Mouse (Mus musculus) kidney, postnatal 25 days (tissue): Measurements from ENCODE around the gene Lrp8.
A peak's percentile ranks its signal among the peaks of the same experiment; 100 is the strongest.

ENCODE experiments used
- DNase-seq, 2 experiments: peaks; one replicate each; pipeline ENCODE4 v3.0.0; 2021; ENCODE audit warnings: mixed read lengths in 2 of 2

The Lrp8 gene

DNA sequence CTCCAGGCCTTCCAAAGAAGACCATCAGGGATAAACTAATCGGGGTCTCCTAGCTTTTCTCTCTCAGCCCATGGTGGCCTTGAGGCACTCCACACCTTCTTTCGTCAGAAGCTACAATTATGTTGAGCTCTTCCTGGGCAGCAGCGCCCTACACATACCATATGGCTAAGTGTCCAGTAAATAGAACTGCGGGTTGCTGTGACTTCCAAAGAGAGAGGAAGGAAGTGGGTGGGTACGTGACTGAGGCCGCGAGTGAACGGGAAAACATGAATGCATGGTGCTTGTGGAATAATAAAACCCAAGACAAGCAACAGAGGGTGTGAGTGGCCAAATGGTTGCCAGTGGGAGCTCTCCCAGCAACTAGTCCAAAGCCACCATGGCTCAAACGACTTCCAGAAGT lies 47.6 kb downstream of the Lrp8 start:
- no peak for DNase-seq

DNA sequence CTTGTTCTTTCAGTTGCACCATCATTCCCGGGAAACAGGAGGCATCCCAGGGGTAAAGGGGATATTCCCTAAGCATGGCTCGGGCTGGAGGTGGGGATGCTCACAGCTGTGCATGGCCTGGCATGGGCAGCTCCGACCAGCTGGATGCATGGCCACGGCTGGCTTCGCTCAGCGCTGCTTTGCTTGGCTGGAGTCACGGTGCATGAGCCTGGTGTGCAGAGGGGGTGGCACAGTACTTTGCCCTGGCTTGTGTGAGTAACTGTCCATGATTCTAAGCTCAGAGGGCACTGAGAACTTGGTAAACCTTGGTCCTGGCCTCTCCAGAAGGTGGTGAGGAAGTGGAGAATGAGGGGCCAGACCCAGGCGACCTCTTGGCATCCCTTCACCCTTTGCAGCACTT lies 48.0 kb downstream of the Lrp8 start:
- peak; percentile 35 to 73 for DNase-seq

- no peak for DNase-seq
Measured at GRCm38 (mm10) chr4:107853333-107853732, 51.3 kb downstream of the Lrp8 start.

GRCm38 (mm10) chr4:107853836-107854235 lies 51.8 kb downstream of the Lrp8 start:
- DNase-seq: peak; percentile 30 to 70

- peak in 1 of 2 experiments; percentile 14 for DNase-seq
Measured at GRCm38 (mm10) chr4:107856958-107857686, 55.1 kb downstream of the Lrp8 start.

DNA sequence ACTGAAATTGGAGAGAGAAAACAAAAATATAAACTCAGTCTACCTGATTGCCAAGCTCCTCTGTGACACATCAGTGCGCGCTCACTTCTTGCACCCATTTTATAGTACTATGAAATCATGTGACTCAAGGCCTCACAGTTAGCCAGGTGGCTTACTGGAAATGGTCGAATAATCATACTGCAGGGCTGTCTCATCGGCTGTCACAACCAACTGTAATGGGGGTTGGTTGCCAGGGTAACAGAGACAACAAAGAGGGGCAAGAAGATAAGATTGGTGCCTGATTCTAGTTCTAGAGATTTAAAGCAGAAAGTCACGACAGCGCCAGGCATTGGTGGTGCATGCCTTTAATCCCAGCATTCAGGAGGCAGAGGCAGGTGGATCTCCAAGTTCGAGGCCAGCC lies 56.9 kb downstream of the Lrp8 start:
- DNase-seq: no peak

DNA sequence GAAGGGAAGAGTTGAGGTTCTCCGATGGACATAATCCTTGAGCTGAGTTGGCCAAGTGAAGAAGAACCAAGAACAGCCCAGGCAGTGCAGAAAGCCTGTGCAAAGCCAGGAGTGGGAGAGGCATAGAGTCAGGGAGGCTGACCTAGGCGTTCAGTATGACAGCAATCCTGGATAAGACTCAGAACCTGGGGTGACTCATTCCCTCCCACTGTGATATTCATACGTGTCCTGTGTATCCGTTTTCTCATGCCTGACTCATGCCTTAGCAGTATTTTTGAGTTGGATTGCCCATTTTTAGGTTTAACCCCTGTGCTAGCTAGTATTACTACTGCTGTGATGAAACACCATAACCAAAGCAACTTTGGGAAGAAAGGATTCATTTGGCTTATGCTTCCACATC lies 62.8 kb downstream of the Lrp8 start:
- DNase-seq: peak in 1 of 2 experiments; percentile 6

- DNase-seq: peak; percentile 98 to 99
Measured at GRCm38 (mm10) chr4:107879254-107880050, 77.4 kb downstream of the Lrp8 start, which contains the start of gene Magoh. TSS of gene Magoh (plus strand) at chr4:107879755.

- peak in 1 of 2 experiments; percentile 6 for DNase-seq
Measured at GRCm38 (mm10) chr4:107881631-107882030, 79.6 kb downstream of the Lrp8 start.

DNA sequence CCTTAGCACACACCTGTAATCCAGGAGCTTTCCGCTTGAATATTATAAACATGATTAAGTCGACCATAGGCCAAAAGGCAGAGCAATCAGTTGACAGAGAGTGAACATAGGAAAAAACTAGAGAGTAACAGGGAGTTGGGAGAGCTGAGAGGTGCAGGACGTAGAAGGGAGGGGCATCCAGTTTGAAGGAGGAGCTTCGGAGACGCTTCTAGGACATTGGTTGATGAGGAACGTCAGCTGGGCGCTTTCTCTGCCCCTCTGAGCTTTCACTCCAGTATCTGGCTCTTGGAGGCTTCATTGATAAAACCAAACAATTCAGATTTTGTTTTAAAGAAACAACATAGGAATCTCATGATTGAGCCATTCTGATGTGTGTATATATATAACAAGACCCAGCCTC lies 84.3 kb downstream of the Lrp8 start:
- DNase-seq: no peak

DNA sequence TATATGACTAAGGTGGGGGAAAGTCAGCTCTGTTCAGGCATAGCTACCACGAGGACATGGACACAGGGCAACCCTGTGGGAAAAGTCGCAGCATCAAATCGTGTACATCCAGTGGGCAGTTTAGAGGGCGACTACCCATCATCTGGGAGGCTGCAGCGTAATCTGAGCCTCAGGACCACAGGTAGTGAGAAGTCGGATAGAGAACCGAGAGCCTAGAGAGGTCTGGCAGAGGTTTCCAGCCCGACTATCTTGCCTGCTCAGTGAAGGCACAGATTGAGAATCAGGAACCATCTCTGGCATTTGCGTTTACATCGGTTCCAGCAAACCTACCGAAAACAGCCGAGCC lies 87.3 kb downstream of the Lrp8 start:
- no peak for DNase-seq

DNA sequence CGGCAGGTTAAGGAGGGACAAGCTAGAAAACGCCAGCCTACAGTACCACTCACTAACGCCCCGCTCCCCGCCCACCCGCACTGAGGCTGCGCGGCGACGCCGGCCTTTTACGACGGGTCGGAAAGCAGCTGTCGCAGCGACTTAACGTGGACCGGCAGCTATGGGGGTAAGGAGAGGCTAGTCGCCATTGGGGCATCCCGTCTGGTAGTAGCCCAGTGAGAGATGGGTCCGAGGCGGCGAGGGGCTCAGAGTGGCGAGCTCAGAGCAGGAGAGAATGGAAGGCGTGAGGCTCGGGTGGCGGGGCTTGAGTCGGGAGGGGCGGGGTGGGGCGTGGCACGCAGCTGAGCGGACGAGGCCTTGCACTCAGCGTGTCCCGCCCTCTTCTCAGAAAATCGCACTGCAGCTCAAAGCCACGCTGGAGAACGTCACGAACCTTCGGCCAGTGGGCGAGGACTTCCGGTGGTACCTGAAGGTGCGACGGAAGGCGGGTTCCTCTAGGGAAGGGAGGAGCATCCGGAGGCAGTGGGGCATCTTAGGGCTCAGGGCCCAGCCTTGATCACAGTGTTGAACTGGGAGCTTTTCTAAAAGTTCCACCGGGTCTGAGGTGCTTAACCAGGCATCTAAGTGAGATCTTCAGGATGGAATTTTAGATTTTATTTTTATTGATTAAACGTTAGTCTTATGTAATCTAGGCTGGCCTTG lies 87.8 kb downstream of the Lrp8 start, which contains the start of gene 0610037L13Rik:
Gene 0610037L13Rik (plus strand): TSS at position 83 of the 702 bp plus-strand sequence.
- peak; percentile 95 to 99 for DNase-seq

DNA sequence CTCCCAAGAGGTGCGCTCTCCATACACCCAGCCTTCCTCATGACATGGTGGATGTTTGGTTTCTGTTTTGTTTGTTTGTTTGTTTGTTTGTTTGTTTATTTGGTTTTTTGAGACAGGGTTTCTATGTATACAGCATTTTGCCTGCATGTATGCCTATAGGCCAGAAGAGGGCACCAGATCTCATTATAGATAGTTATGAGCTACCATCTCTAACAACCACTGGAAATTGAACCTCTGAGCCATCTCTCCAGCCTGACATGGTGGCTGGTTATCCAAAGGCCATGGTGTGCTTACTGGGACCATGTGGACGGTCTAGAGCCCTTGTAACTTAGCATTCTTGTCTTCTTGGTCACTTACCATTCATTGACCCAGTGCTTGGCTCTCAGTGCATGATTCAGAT lies 90.6 kb downstream of the Lrp8 start:
- DNase-seq: no peak

DNA sequence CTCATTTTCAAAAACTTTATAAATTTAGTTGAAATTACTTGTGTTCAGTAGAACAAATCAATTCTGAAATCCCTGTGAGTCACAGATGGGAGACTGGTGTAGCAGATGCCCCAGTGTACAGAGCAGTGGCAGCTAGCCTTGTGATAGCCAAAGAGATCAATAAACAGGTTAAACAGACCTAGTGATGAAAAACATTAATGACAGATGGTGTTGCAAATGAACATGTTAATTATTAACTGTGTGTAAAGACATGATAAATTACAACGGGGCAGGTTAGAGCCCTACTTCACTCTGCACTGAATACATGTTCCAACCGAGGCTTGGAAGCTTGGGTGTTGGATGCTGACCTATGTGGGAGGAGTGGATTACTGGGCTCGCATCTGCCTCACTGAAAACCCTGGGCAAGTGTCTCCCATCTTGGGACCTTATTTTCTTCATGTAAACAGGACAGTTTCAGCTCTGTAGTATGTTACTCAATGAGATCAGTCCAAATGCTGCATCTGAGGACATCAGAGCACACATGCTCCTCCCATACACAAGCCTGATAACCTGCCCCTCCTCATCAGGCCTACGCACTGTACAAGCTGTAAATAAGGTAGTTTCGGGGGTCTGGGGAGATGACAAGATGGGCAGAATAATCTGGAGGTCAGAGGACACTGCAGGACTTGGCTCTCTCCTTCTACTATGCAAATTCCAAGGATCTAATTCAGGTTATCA lies 97.3 kb downstream of the Lrp8 start:
- no peak for DNase-seq

DNA sequence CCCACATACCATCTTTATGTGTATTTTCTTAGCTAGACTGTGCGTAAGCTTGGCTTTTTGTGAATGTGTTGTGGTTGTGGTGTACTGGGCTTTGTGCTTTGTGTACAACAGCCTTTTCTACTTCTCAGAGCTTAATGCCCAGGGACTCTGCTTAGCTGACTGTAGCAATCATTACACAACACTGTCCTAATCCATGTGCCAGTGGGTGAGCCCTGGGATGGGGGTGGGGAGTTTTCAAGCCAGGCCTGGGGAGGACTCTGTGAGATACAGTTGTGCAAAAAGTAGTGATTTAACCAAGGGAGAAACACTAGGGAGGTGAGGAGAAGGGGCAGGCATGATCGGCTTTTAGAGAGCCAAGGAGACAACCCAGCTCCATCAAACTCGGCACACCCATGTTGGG lies 98.1 kb downstream of the Lrp8 start:
- no peak for DNase-seq

DNA sequence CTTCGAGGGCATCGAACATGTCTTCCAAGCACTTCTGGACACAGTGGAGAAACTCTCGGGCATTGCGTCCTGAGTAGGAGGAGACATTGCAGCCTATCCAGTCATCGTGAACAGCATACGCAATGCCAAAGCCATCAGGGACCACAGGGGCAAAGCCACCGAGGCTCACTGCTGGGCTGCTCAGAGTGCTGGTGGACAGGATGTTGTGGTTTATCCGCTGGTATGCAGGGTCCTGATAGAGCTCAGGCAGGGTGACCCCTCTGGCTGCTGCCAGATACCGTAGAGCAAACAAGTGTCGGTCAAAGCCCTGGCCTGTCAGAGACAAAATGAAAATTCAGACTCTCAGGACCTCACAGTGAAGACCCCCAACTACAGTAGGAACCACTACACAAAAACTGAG lies 102.2 kb downstream of the Lrp8 start:
- no peak for DNase-seq

- no peak for DNase-seq
Measured at GRCm38 (mm10) chr4:107906561-107906960, 104.5 kb downstream of the Lrp8 start.

- DNase-seq: no peak
Measured at GRCm38 (mm10) chr4:107910020-107910419, 108.0 kb downstream of the Lrp8 start.

- peak in 1 of 2 experiments; percentile 35 for DNase-seq
Measured at GRCm38 (mm10) chr4:107920336-107920735, 118.3 kb downstream of the Lrp8 start.

DNA sequence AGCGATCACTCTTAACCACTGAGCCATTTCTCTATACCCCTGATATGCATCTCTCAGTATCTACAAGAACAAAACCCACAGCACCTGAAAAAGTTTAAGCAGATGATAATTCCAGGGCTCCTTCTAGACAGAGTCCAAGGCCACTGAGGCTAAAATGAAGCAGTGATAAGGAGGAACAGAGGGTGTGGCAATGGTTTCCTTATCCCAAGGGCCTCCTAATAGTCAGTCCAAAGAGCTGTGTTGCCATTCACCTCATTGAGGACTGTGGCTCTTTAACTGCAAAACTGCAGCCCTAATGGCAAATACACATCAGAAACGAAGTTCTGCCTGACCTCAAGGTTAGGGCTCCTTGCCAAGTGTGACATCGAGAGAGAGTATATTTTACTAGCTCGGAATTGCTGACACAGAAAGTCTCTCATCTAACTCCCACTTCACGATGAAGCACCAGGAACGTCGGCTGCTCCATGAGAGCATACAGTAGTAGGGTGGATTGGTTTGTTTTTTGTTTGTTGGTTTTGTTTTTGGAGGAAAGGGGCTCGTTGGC lies 119.2 kb downstream of the Lrp8 start:
- peak; percentile 84 to 87 for DNase-seq

DNA sequence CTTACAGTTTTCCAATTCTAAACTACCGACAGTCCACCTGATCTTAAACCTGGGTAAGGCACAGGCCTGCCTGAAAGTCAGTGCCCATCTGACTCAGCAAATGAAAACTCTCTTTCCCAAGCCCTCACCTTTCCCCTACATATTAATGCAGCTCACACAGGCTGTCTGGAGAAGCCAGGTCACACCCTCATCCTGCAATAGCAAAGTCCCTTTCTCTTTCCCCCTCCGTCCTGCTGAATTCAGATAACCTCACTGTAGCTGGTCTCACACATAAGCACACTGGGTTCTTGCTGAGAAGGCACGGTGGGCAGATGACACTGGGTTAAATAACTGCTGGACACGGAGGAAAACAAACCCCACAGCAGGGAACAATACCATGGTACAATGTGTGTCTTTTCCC lies 119.9 kb downstream of the Lrp8 start:
- peak; percentile 57 to 83 for DNase-seq

DNA sequence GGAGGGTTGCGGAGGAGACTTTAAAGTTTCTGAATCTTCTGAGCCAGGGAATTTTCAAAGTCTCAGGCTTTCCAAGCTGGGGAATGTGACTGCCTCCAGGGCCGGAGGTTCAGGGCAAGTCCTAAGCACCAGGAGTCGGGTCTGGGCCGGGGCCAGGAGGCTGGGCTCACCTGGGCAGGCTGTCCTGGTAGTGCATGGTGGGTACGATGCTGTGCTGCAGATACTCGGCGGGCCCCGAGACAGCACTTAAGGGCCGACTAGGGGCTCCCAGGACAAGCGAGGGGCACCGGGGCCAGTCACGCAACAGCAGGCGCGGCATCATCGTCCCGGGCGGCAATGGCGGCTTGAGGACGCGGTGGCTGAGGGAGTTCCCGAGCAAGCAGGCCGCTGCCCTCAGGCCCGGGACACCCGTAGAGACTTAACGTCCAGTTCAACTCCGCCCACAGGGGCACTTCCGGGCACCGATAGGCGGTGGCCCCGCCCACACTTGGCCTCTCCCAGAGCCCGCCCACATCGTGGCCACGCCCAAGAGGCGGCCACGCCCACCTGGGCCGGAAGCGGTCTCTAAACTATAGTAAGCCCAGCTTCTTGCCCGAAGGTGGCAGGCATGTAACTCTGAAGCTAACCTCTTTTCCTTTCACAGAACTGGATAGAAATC lies 121.2 kb downstream of the Lrp8 start, which contains the start of gene Cpt2:
Gene Cpt2 (minus strand): TSS at position 466 of the 658 bp plus-strand sequence.
- DNase-seq: peak; percentile 97 to 98
